Mouse (Mus musculus) adrenal gland, adult 8-10 months (tissue): ENCODE measurements around the gene Sbk2. TPM values are rescaled to one million over a fixed set of nuclear protein-coding genes. Genes with fewer than 3 reads are reported as not detected.

Source experiments
- DNase-seq: peaks from one replicate; pipeline ENCODE4 v3.0.0; 2022
- total RNA-seq, 4 experiments: library from RNA; stranded (reverse); gene quantifications; 2 replicates each; pipeline ENCODE4 v1.2.4; 2022

The Sbk2 gene
- total RNA-seq, 4 experiments from 2014 or later, result 0.45 to 2.1 (median 1.8) TPM; not detected in 1

- peak; percentile 51 for DNase-seq
These were observed 13.5 kb downstream of the Sbk2 start for GRCm38 (mm10) chr7:4950561-4951342.

GRCm38 (mm10) chr7:4948386-4948785, 15.8 kb downstream of the Sbk2 start:
- no peak for DNase-seq

- DNase-seq, result peak; percentile 69
These were observed 16.4 kb downstream of the Sbk2 start for GRCm38 (mm10) chr7:4947855-4948254.

- peak; percentile 91 for DNase-seq
These were observed 20.9 kb downstream of the Sbk2 start for GRCm38 (mm10) chr7:4943223-4943815.

GRCm38 (mm10) chr7:4942673-4943072, 21.5 kb downstream of the Sbk2 start:
- no peak for DNase-seq

GRCm38 (mm10) chr7:4940068-4940479, 24.1 kb downstream of the Sbk2 start:
- DNase-seq, result peak; percentile 72

GRCm38 (mm10) chr7:4938456-4938855, 25.8 kb downstream of the Sbk2 start:
- DNase-seq, result no peak

- DNase-seq, result no peak
These were observed 26.8 kb downstream of the Sbk2 start for GRCm38 (mm10) chr7:4937392-4937791.

- no peak for DNase-seq
These were observed 27.4 kb downstream of the Sbk2 start for GRCm38 (mm10) chr7:4936832-4937231.

- no peak for DNase-seq
These were observed 29.9 kb downstream of the Sbk2 start for GRCm38 (mm10) chr7:4934160-4934914.

- no peak for DNase-seq
These were observed 31.1 kb downstream of the Sbk2 start for GRCm38 (mm10) chr7:4933103-4933502.

GRCm38 (mm10) chr7:4928323-4928722, 35.9 kb downstream of the Sbk2 start:
- DNase-seq, result no peak

GRCm38 (mm10) chr7:4927711-4928110, 36.5 kb downstream of the Sbk2 start:
- DNase-seq, result no peak

GRCm38 (mm10) chr7:4926849-4927248, 37.4 kb downstream of the Sbk2 start:
- DNase-seq, result no peak

GRCm38 (mm10) chr7:4925441-4926381, 38.5 kb downstream of the Sbk2 start, which contains the start of gene Ssc5d:
Gene Ssc5d, plus strand, starts transcription at chr7:4925785.
- no peak for DNase-seq

GRCm38 (mm10) chr7:4924891-4925301, 39.3 kb downstream of the Sbk2 start:
- no peak for DNase-seq

- no peak for DNase-seq
These were observed 39.7 kb downstream of the Sbk2 start for GRCm38 (mm10) chr7:4924483-4924882.

- no peak for DNase-seq
These were observed 40.4 kb downstream of the Sbk2 start for GRCm38 (mm10) chr7:4923586-4924364.

- no peak for DNase-seq
These were observed 41.2 kb downstream of the Sbk2 start for GRCm38 (mm10) chr7:4922931-4923565.

GRCm38 (mm10) chr7:4922508-4922907, 41.7 kb downstream of the Sbk2 start:
- DNase-seq, result peak; percentile 69
